Comparison of ENCODE assay signal across 11 mouse cellular contexts in the genomic region with DNA sequence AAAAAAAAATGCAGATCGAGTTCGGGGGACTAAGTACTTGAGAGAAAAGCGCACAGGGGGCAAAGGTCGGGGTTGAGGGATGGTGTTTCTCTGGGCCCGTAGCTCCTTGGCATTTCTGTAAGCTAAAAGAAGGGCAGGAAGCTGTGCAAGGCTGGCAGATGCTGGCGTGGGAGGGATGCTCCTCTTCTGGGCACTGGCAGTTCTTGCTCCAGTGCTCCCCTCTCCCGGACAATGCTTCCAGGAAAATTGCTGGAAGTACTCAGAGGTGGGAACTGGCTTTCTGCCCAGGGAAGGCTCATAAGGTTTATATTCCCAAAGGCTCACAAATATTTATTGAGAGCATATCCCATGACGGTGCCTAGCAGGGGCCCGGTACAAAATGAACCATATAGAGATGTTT.
"Had no signal": no experiment of that assay in that cellular context is flagged by ENCODE, and none has a peak within 500 bp of the region (broad histone marks: within the 10 kb centered on the region; RNA-seq: fewer than 3 reads in every experiment).

No protein-coding gene starts in this region.

- H3K36me3 ChIP-seq: limb, embryonic 13.5 days; lung, embryonic 15.5 days; midbrain, embryonic 13.5 days had no signal

- H3K4me3 ChIP-seq: limb, embryonic 13.5 days; lung, embryonic 15.5 days; midbrain, embryonic 13.5 days had no signal

- H3K9ac ChIP-seq: limb, embryonic 13.5 days; liver, embryonic 14.5 days; lung, embryonic 15.5 days; midbrain, embryonic 13.5 days had no signal

- H3K27me3 ChIP-seq: limb, embryonic 13.5 days; lung, embryonic 15.5 days had no signal

- H3K9me3 ChIP-seq: limb, embryonic 13.5 days; lung, embryonic 15.5 days; midbrain, embryonic 13.5 days had no signal

- H3K4me2 ChIP-seq: limb, embryonic 13.5 days; lung, embryonic 15.5 days; midbrain, embryonic 13.5 days had no signal

- DNase-seq: kidney, adult 11 months; left cerebral cortex, postnatal 4 days; right cerebral cortex, postnatal 4 days; spleen, adult 18-20 months; thymus, adult 18-20 months; thymus, postnatal 14 days had no signal

- ATAC-seq: inflammation-experienced regulatory T-cells, adult 6 months; midbrain, embryonic 13.5 days had no signal

- H3K27ac ChIP-seq: limb, embryonic 13.5 days; liver, embryonic 14.5 days; lung, embryonic 15.5 days; midbrain, embryonic 13.5 days had no signal
